Mouse (Mus musculus) neural tube, embryonic 13.5 days (tissue): Measurements from ENCODE around the gene Ugt1a6b. TPM values are rescaled to one million over a fixed set of nuclear protein-coding genes. Genes with fewer than 3 reads are reported as not detected.
A peak's percentile ranks its signal among the peaks of the same experiment; 100 is the strongest.

Source experiments
- ATAC-seq: fragments of 200-750 bp; cut with Nextera tagmentation; 2 replicates; pipeline ENCODE4 v1.8.0; 2017; ENCODE audit warnings: low read depth, mild to moderate bottlenecking, moderate TSS enrichment, moderate library complexity
- H3K27ac ChIP-seq: fragments of 300-500 bp; sonication (generic); replicated peaks from 2 replicates; pipeline ENCODE4 v1.5.1; 2015; ENCODE audit warnings: moderate library complexity, mild to moderate bottlenecking, inconsistent platforms
- H3K27me3 ChIP-seq: fragments of 300-500 bp; sonication (generic); 2 replicates; pipeline ENCODE4 v1.6.1; 2015; ENCODE audit warnings: mild to moderate bottlenecking, inconsistent platforms
- H3K36me3 ChIP-seq: fragments of 300-500 bp; sonication (generic); 2 replicates; pipeline ENCODE4 v1.6.1; 2015; ENCODE audit warnings: mild to moderate bottlenecking, inconsistent platforms
- H3K4me1 ChIP-seq: fragments of 300-500 bp; sonication (generic); replicated peaks from 2 replicates; pipeline ENCODE4 v1.6.1; 2015; ENCODE audit warnings: inconsistent platforms
- H3K4me2 ChIP-seq: fragments of 300-500 bp; sonication (generic); 2 replicates; pipeline ENCODE4 v1.6.1; 2015; ENCODE audit warnings: inconsistent platforms, mild to moderate bottlenecking, moderate library complexity
- H3K4me3 ChIP-seq: fragments of 300-500 bp; sonication (generic); 2 replicates; pipeline ENCODE4 v1.5.1; 2015; ENCODE audit warnings: mild to moderate bottlenecking, inconsistent platforms
- H3K9ac ChIP-seq: fragments of 300-500 bp; sonication (generic); 2 replicates; pipeline ENCODE4 v1.6.1; 2015; ENCODE audit warnings: moderate library complexity, mild to moderate bottlenecking, inconsistent platforms
- H3K9me3 ChIP-seq: fragments of 300-500 bp; sonication (generic); 2 replicates; pipeline ENCODE4 v1.6.1; 2016; ENCODE audit warnings: inconsistent platforms
- WGBS: fragments of 180-500 bp; shearing (Covaris S2); methylation state at CpG from one replicate; pipeline ENCODE4 v1.1.7; 2015; 5-methylcytosine and 5-hydroxymethylcytosine counted together
- polyA plus RNA-seq: library from polyadenylated mRNA; unstranded; fragments of >200 nt; fragmentation: Nextera tagmentation; extraction: Ambion mirVana; gene quantifications from 2 replicates; pipeline ENCODE4 v1.2.1, GENCODE M21; 2015

The Ugt1a6b gene
- polyA plus RNA-seq, 1 experiment from 2014 or later, result not detected

- H3K9ac ChIP-seq, result no peak overlapping the region
- H3K36me3 ChIP-seq, result no peaks in the 10 kb centered on the region
- ATAC-seq, result 0 out of 2 replicates have a peak, but pooled peaks have one; percentile 32
- no peaks in the 10 kb centered on the region for H3K27me3 ChIP-seq
- 62% methylated on average over 8 of the region's 8 CpGs for WGBS
- H3K4me3 ChIP-seq, result no peak overlapping the region
- no peak overlapping the region for H3K27ac ChIP-seq
- H3K4me1 ChIP-seq, result no peaks in the 10 kb centered on the region
- peaks cover 59% of the 10 kb centered on the region for H3K9me3 ChIP-seq
- no peak overlapping the region for H3K4me2 ChIP-seq
Measured at GRCm38 (mm10) chr1:88212341-88213045, 109.4 kb downstream of the Ugt1a6b start.

- H3K27ac ChIP-seq, result no peak overlapping the region
- 82% methylated on average over 1 of the region's 1 CpGs for WGBS
- no peak for ATAC-seq
- no peaks in the 10 kb centered on the region for H3K27me3 ChIP-seq
- no peak overlapping the region for H3K9ac ChIP-seq
- no peak overlapping the region for H3K4me3 ChIP-seq
- H3K36me3 ChIP-seq, result no peaks in the 10 kb centered on the region
- H3K4me1 ChIP-seq, result no peaks in the 10 kb centered on the region
- no peak overlapping the region for H3K4me2 ChIP-seq
- peaks cover 62% of the 10 kb centered on the region for H3K9me3 ChIP-seq
Measured at GRCm38 (mm10) chr1:88213061-88213460, 110.0 kb downstream of the Ugt1a6b start.

- H3K27me3 ChIP-seq, result no peaks in the 10 kb centered on the region
Measured at GRCm38 (mm10) chr1:88213766-88214461, 110.9 kb downstream of the Ugt1a6b start.

GRCm38 (mm10) chr1:88214462-88214952, 111.5 kb downstream of the Ugt1a6b start:
- Histone ChIP-seq H3K27me3 (no peaks in the 10 kb centered on the region), H3K27ac (no peak overlapping the region), H3K9ac (no peak overlapping the region), H3K4me2 (no peak overlapping the region), H3K4me1 (no peaks in the 10 kb centered on the region), H3K36me3 (no peaks in the 10 kb centered on the region), H3K4me3 (no peak overlapping the region), H3K9me3 (peaks cover 62% of the 10 kb centered on the region)
- WGBS, result 79% methylated on average over 2 of the region's 2 CpGs
- ATAC-seq, result no peak

More at GRCm38 (mm10) chr1:88213766-88214461, 110.9 kb downstream of the Ugt1a6b start:
- Histone ChIP-seq H3K27ac (no peak overlapping the region), H3K4me3 (no peak overlapping the region), H3K9ac (no peak overlapping the region), H3K4me1 (no peaks in the 10 kb centered on the region), H3K36me3 (no peaks in the 10 kb centered on the region), H3K4me2 (no peak overlapping the region), H3K9me3 (peaks cover 62% of the 10 kb centered on the region)
- no peak for ATAC-seq
- WGBS, result 81% methylated on average over 2 of the region's 2 CpGs

- Histone ChIP-seq H3K4me1 (no peaks in the 10 kb centered on the region), H3K9me3 (peaks cover 62% of the 10 kb centered on the region), H3K27ac (no peak overlapping the region), H3K9ac (no peak overlapping the region), H3K4me2 (no peak overlapping the region), H3K4me3 (no peak overlapping the region), H3K36me3 (no peaks in the 10 kb centered on the region), H3K27me3 (no peaks in the 10 kb centered on the region)
- 72% methylated on average over 10 of the region's 10 CpGs for WGBS
- ATAC-seq, result peak; percentile 20; the same call in 1 of the 2 replicates
Measured at GRCm38 (mm10) chr1:88215466-88216380, 112.7 kb downstream of the Ugt1a6b start.

- Histone ChIP-seq H3K4me1 (no peaks in the 10 kb centered on the region), H3K27me3 (no peaks in the 10 kb centered on the region), H3K9ac (no peak overlapping the region), H3K4me2 (no peak overlapping the region), H3K4me3 (no peak overlapping the region), H3K27ac (no peak overlapping the region), H3K36me3 (no peaks in the 10 kb centered on the region), H3K9me3 (peaks cover 59% of the 10 kb centered on the region)
- WGBS, result 55% methylated on average over 2 of the region's 2 CpGs
- no peak for ATAC-seq
Measured at GRCm38 (mm10) chr1:88216551-88216950, 113.5 kb downstream of the Ugt1a6b start.

GRCm38 (mm10) chr1:88217144-88217543, 114.1 kb downstream of the Ugt1a6b start:
- ATAC-seq, result no peak
- no peak overlapping the region for H3K4me3 ChIP-seq
- WGBS, result 63% methylated on average over 2 of the region's 2 CpGs
- H3K9ac ChIP-seq, result no peak overlapping the region
- H3K27me3 ChIP-seq, result no peaks in the 10 kb centered on the region
- peaks cover 55% of the 10 kb centered on the region for H3K9me3 ChIP-seq
- H3K27ac ChIP-seq, result no peak overlapping the region
- no peaks in the 10 kb centered on the region for H3K36me3 ChIP-seq
- H3K4me2 ChIP-seq, result no peak overlapping the region
- H3K4me1 ChIP-seq, result no peaks in the 10 kb centered on the region

- Histone ChIP-seq H3K9ac (no peak overlapping the region), H3K27me3 (no peaks in the 10 kb centered on the region), H3K9me3 (peaks cover 53% of the 10 kb centered on the region), H3K27ac (no peak overlapping the region), H3K36me3 (no peaks in the 10 kb centered on the region), H3K4me3 (no peak overlapping the region), H3K4me1 (no peaks in the 10 kb centered on the region), H3K4me2 (no peak overlapping the region)
- no peak for ATAC-seq
- WGBS, result 45% methylated on average over 3 of the region's 3 CpGs
Measured at GRCm38 (mm10) chr1:88217576-88217975, 114.5 kb downstream of the Ugt1a6b start.

GRCm38 (mm10) chr1:88218051-88218450, 115.0 kb downstream of the Ugt1a6b start:
- H3K4me1 ChIP-seq, result no peaks in the 10 kb centered on the region

GRCm38 (mm10) chr1:88218591-88218990, 115.5 kb downstream of the Ugt1a6b start:
- Histone ChIP-seq H3K4me1 (no peaks in the 10 kb centered on the region), H3K27me3 (no peaks in the 10 kb centered on the region), H3K4me2 (no peak overlapping the region), H3K9me3 (peaks cover 43% of the 10 kb centered on the region), H3K9ac (no peak overlapping the region), H3K4me3 (no peak overlapping the region), H3K27ac (no peak overlapping the region), H3K36me3 (no peaks in the 10 kb centered on the region)
- ATAC-seq, result no peak
- 48% methylated on average over 4 of the region's 4 CpGs for WGBS

More at GRCm38 (mm10) chr1:88218051-88218450, 115.0 kb downstream of the Ugt1a6b start:
- H3K4me2 ChIP-seq, result no peak overlapping the region
- 75% methylated on average over 9 of the region's 9 CpGs for WGBS
- no peak for ATAC-seq
- H3K9me3 ChIP-seq, result peaks cover 48% of the 10 kb centered on the region
- no peak overlapping the region for H3K27ac ChIP-seq
- no peaks in the 10 kb centered on the region for H3K27me3 ChIP-seq
- no peaks in the 10 kb centered on the region for H3K36me3 ChIP-seq
- no peak overlapping the region for H3K9ac ChIP-seq
- no peak overlapping the region for H3K4me3 ChIP-seq

- no peaks in the 10 kb centered on the region for H3K4me1 ChIP-seq
- WGBS, result 16% methylated on average over 1 of the region's 1 CpGs
- H3K4me3 ChIP-seq, result no peak overlapping the region
- no peak for ATAC-seq
- no peak overlapping the region for H3K27ac ChIP-seq
- H3K9me3 ChIP-seq, result peaks cover 38% of the 10 kb centered on the region
- no peaks in the 10 kb centered on the region for H3K27me3 ChIP-seq
- no peaks in the 10 kb centered on the region for H3K36me3 ChIP-seq
- no peak overlapping the region for H3K4me2 ChIP-seq
- H3K9ac ChIP-seq, result no peak overlapping the region
Measured at GRCm38 (mm10) chr1:88219054-88219453, 116.0 kb downstream of the Ugt1a6b start.

GRCm38 (mm10) chr1:88220336-88220735, 117.3 kb downstream of the Ugt1a6b start:
- Histone ChIP-seq H3K27ac (no peak overlapping the region), H3K9ac (no peak overlapping the region), H3K36me3 (no peaks in the 10 kb centered on the region), H3K27me3 (no peaks in the 10 kb centered on the region), H3K4me3 (no peak overlapping the region), H3K9me3 (peaks cover 28% of the 10 kb centered on the region), H3K4me2 (no peak overlapping the region), H3K4me1 (no peaks in the 10 kb centered on the region)
- ATAC-seq, result no peak
